Comparison of ENCODE assay signal across 27 mouse cellular contexts in genomic region chr2:33962355-33963037, GRCm38 (mm10).
DNase-seq lines count a peak whose midpoint lies in the region; ATAC-seq lines count a peak whose summit lies in the region.
"Had no signal": no experiment of that assay in that cellular context is flagged by ENCODE, and none has a peak within 500 bp of the region (broad histone marks: within the 10 kb centered on the region; RNA-seq: fewer than 3 reads in every experiment).

No protein-coding gene starts in this region.

- H3K4me1 ChIP-seq in midbrain, embryonic 13.5 days (replicated peaks) = peaks cover 30% of the 10 kb centered on the region
- H3K4me1 ChIP-seq in midbrain, embryonic 10.5 days = peaks cover 19% of the 10 kb centered on the region
- H3K4me1 ChIP-seq in forebrain, embryonic 10.5 days = peaks cover 39% of the 10 kb centered on the region
- peaks cover 58% of the 10 kb centered on the region for H3K4me1 ChIP-seq in forebrain, embryonic 15.5 days
- H3K4me1 ChIP-seq: liver, embryonic 15.5 days had no signal

- H3K27ac ChIP-seq in midbrain, embryonic 13.5 days = no peak overlapping the region
- no peak overlapping the region for H3K27ac ChIP-seq in midbrain, embryonic 10.5 days (replicated peaks)
- peak overlapping the region; percentile 30; the same call in 1 of the 2 replicates for H3K27ac ChIP-seq in forebrain, embryonic 10.5 days
- peak overlapping the region; percentile 85 for H3K27ac ChIP-seq in forebrain, embryonic 15.5 days (replicated peaks)
- H3K27ac ChIP-seq: heart, embryonic 10.5 days; heart, embryonic 15.5 days; hindbrain, embryonic 13.5 days; kidney, postnatal 0 days; liver, embryonic 15.5 days had no signal

- H3K4me3 ChIP-seq in midbrain, embryonic 13.5 days (replicated peaks) = no peak overlapping the region
- no peak overlapping the region for H3K4me3 ChIP-seq in midbrain, embryonic 10.5 days
- no peak overlapping the region for H3K4me3 ChIP-seq in forebrain, embryonic 10.5 days
- H3K4me3 ChIP-seq in forebrain, embryonic 15.5 days = no peak overlapping the region
- H3K4me3 ChIP-seq: heart, embryonic 10.5 days; heart, embryonic 15.5 days; hindbrain, embryonic 13.5 days; liver, embryonic 15.5 days had no signal

- H3K9ac ChIP-seq in midbrain, embryonic 13.5 days (replicated peaks) = no peak overlapping the region
- H3K9ac ChIP-seq in forebrain, embryonic 15.5 days (replicated peaks) = no peak overlapping the region
- H3K9ac ChIP-seq: heart, embryonic 15.5 days; hindbrain, embryonic 13.5 days; liver, embryonic 15.5 days; lung, embryonic 14.5 days had no signal

- H3K4me2 ChIP-seq in midbrain, embryonic 13.5 days (replicated peaks) = no peak overlapping the region
- H3K4me2 ChIP-seq in forebrain, embryonic 15.5 days (replicated peaks) = peak overlapping the region; percentile 15
- H3K4me2 ChIP-seq: heart, embryonic 15.5 days; hindbrain, embryonic 13.5 days; liver, embryonic 15.5 days; lung, embryonic 14.5 days; midbrain, embryonic 11.5 days had no signal

- H3K36me3 ChIP-seq in midbrain, embryonic 13.5 days = no peaks in the 10 kb centered on the region
- H3K36me3 ChIP-seq in midbrain, embryonic 10.5 days = no peaks in the 10 kb centered on the region
- H3K36me3 ChIP-seq in forebrain, embryonic 10.5 days (replicated peaks) = no peaks in the 10 kb centered on the region
- no peaks in the 10 kb centered on the region for H3K36me3 ChIP-seq in forebrain, embryonic 15.5 days
- H3K36me3 ChIP-seq: heart, embryonic 10.5 days; heart, embryonic 15.5 days; hindbrain, embryonic 13.5 days; liver, embryonic 15.5 days had no signal

- ATAC-seq in midbrain, embryonic 13.5 days = 0 out of 2 replicates have a peak, but pooled peaks have one; percentile 13
- ATAC-seq in forebrain, embryonic 15.5 days (replicated peaks) = peak; percentile 46
- peak; percentile 20; the same call in 1 of the 2 replicates for ATAC-seq in megakaryocyte progenitor cell, adult 5-6 weeks (replicated peaks; ENCODE audit: poor library complexity)
- ATAC-seq: intestine, embryonic 16.5 days; Patski had no signal

- no peaks in the 10 kb centered on the region for H3K9me3 ChIP-seq in midbrain, embryonic 13.5 days
- no peaks in the 10 kb centered on the region; the same call in 1 of the 2 replicates for H3K9me3 ChIP-seq in midbrain, embryonic 10.5 days (replicated peaks)
- no peaks in the 10 kb centered on the region for H3K9me3 ChIP-seq in forebrain, embryonic 10.5 days
- no peaks in the 10 kb centered on the region for H3K9me3 ChIP-seq in forebrain, embryonic 15.5 days
- H3K9me3 ChIP-seq: heart, embryonic 10.5 days; heart, embryonic 15.5 days; liver, embryonic 15.5 days had no signal

- intact Hi-C loops in left cerebral cortex, postnatal 36 days (cut with DNase I) = no loop called here

- 69% methylated on average over 14 of the region's 14 CpGs for WGBS in midbrain, embryonic 13.5 days
- WGBS in midbrain, embryonic 10.5 days = 87% methylated on average over 14 of the region's 14 CpGs
- WGBS in forebrain, embryonic 10.5 days = 81% methylated on average over 14 of the region's 14 CpGs
- WGBS in forebrain, embryonic 15.5 days = 22% methylated on average over 14 of the region's 14 CpGs

- no peak for DNase-seq in midbrain, embryonic 10.5 days (ENCODE audit: low spot score)
- no peak for DNase-seq in forebrain, embryonic 10.5 days (ENCODE audit: extremely low spot score, low spot score)
- DNase-seq in cerebellum, adult 11-12 months = no peak
- no peak for DNase-seq in left cerebral cortex, postnatal 36 days (ENCODE audit: low spot score in 2 of 2)
- DNase-seq: adrenal gland, postnatal 25 days; cerebellum, adult 2 months; cerebellum, postnatal 14 days; heart, postnatal 36 days; kidney, adult 8-10 months; layer of hippocampus, adult 9-11 months; liver; lung, embryonic 14.5 days; lung, postnatal 14 days; right cerebral cortex, postnatal 4 days; thymus, adult 2 months; thymus, postnatal 36 days had no signal

- no peaks in the 10 kb centered on the region for H3K27me3 ChIP-seq in midbrain, embryonic 13.5 days
- H3K27me3 ChIP-seq in midbrain, embryonic 10.5 days (ENCODE audit: low read depth, poor library complexity, severe bottlenecking) = peaks cover 28% of the 10 kb centered on the region
- H3K27me3 ChIP-seq in forebrain, embryonic 10.5 days (ENCODE audit: poor library complexity, severe bottlenecking) = peaks cover 31% of the 10 kb centered on the region
- H3K27me3 ChIP-seq in forebrain, embryonic 15.5 days = no peaks in the 10 kb centered on the region
- H3K27me3 ChIP-seq: Patski had no signal

Comparison
In these comparisons a context has a peak if more than half of its experiments do, and no peak if none do; other contexts are left out.
1. H3K27ac ChIP-seq: peak in forebrain, embryonic 10.5 days (single experiment) and forebrain, embryonic 15.5 days (single experiment); none in midbrain, embryonic 13.5 days (single experiment) and midbrain, embryonic 10.5 days (single experiment).
2. Peak in every context shown above with its lines, with median percentiles within 50 percentile points of each other: ATAC-seq.